Mouse (Mus musculus) thymus, adult 2 months (tissue): ENCODE data around the gene Ces2e. TPM values are rescaled to one million over a fixed set of nuclear protein-coding genes. Genes with fewer than 3 reads are reported as not detected.

Experiments used
- DNase-seq: peaks from one replicate; pipeline ENCODE4 v3.0.0; 2021
- H3K27ac ChIP-seq: fragments of 200-500 bp; 2 replicates; pipeline ENCODE4 v1.5.1; 2012; ENCODE audit warnings: low read length, control low read depth; ENCODE audit not compliant: control insufficient read depth, insufficient read depth
- H3K27me3 ChIP-seq: fragments of 200-500 bp; 2 replicates; pipeline ENCODE4 v1.6.1; 2012; ENCODE audit warnings: mild to moderate bottlenecking, low read length, moderate library complexity, mixed read lengths; ENCODE audit not compliant: control insufficient read depth, insufficient read depth
- H3K36me3 ChIP-seq: fragments of 200-500 bp; 2 replicates; pipeline ENCODE4 v1.6.1; 2012; ENCODE audit warnings: mild to moderate bottlenecking, low read length, moderate library complexity; ENCODE audit not compliant: control insufficient read depth, insufficient read depth
- H3K4me1 ChIP-seq: fragments of 200-500 bp; replicated peaks from 2 replicates; pipeline ENCODE4 v1.6.1; 2012; ENCODE audit warnings: low read length; ENCODE audit not compliant: control insufficient read depth, insufficient read depth
- H3K4me3 ChIP-seq: fragments of 200-500 bp; 2 replicates; pipeline ENCODE4 v1.5.1; 2012; ENCODE audit warnings: mild to moderate bottlenecking, low read length, control low read depth, moderate library complexity; ENCODE audit not compliant: control insufficient read depth, insufficient read depth
- CTCF ChIP-seq: fragments of 200-500 bp; IDR thresholded peaks from 2 replicates; pipeline ENCODE4 v1.5.1; 2012; ENCODE audit warnings: mild to moderate bottlenecking, control low read depth, low read length, moderate library complexity, borderline replicate concordance; ENCODE audit not compliant: control insufficient read depth, poor library complexity, insufficient read depth; ENCODE audit errors: extremely low read depth
- POLR2A ChIP-seq: fragments of 200-500 bp; IDR thresholded peaks from 2 replicates; pipeline ENCODE4 v1.6.1; 2012; ENCODE audit warnings: mild to moderate bottlenecking, low read length, control low read depth, moderate library complexity; ENCODE audit not compliant: control insufficient read depth, poor library complexity, insufficient read depth; ENCODE audit errors: extremely low read depth
- WGBS: fragments of 180-500 bp; shearing (Covaris S2); methylation state at CpG from one replicate; pipeline ENCODE4 v1.1.7; 2018; 5-methylcytosine and 5-hydroxymethylcytosine counted together
- polyA plus RNA-seq: library from polyadenylated mRNA; depleted of rRNA; stranded (reverse); fragments of >200 nt; gene quantifications from 2 replicates; pipeline ENCODE4 v1.2.3, GENCODE M21; 2012

The Ces2e gene
- polyA plus RNA-seq, 1 experiment = 2.3 TPM

DNA sequence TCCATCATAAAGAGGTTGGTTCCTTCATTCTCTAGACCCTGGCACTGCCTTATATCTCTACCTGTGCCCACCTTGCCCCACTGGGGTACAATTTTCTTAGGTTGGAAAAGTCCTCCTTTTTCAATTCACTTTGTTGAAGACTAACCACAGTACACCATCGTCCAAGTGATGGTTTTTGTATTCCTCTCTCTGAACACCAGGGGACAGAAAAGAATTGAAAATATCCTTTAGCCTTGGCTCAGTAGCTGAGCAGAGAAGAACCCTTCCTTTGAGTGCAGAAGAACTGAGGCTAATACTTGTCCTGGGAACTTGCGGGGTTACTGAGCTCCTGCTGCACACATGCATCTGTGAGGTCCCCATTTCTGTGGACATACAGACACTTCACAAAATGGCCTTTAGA lies 18.6 kb downstream of the Ces2e start:
- TF ChIP-seq CTCF (no peak), POLR2A (no peak)
- WGBS = 86% methylated on average over 2 of the region's 2 CpGs
- Histone ChIP-seq H3K4me3 (no peak overlapping the region), H3K4me1 (no peaks in the 10 kb centered on the region), H3K27ac (no peak overlapping the region), H3K36me3 (no peaks in the 10 kb centered on the region), H3K27me3 (no peaks in the 10 kb centered on the region)
- no peak for DNase-seq

DNA sequence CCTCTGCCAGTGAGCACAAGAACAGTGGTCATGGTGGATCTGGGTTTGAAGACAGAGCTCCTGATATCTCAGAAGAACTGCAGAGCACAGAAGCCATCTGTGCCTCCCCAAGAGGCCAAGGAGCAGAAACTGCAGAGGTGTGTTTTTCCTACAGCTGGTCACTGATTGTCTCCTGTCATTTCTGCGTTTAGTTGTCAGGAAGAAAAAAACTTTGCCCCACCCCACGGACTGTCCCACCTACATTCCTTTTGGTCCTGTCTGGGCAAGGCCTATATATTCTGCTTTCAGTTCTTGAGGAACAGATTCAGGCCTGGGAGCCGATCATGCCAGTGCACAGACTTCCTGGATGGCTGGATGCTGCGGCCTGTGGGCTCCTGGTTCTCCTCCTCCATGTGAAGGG lies 21.0 kb downstream of the Ces2e start, which contains the start of gene Ces2f:
Gene Ces2f, plus strand, starts transcription at position 301 of the 400 bp plus-strand sequence.
- H3K4me1 ChIP-seq = no peaks in the 10 kb centered on the region
- no peak for DNase-seq
- TF ChIP-seq POLR2A = no peak
- no peak for TF ChIP-seq CTCF
- no peak within 1 kb of the TSS for H3K4me3 ChIP-seq
- WGBS = 83% methylated on average over 4 of the region's 4 CpGs
- no peaks in the 10 kb centered on the region for H3K27me3 ChIP-seq
- H3K36me3 ChIP-seq = no peaks in the 10 kb centered on the region
- no peak within 1 kb of the TSS for H3K27ac ChIP-seq

DNA sequence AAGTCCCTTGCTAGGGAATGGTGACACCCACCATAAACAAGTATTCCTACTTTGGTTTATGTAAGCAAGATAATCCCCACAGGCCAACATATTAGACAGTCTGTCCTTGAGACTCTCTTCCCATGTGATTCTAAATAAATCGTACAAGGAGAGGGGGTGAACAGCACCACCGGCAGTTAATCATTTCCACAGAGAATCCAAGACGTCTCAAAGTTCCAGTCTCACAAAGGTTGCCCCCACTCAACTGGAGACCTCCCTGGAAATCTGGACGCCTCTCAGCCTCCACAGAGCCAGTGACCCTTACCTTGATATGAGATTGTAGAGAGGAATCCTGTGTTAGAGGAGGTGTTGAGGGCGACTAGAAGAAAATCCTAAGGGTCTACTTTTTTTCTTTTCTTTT lies 23.0 kb downstream of the Ces2e start:
- no peak overlapping the region for H3K27ac ChIP-seq
- no peak for DNase-seq
- no peak overlapping the region for H3K4me3 ChIP-seq
- no peak for TF ChIP-seq POLR2A
- no peak for TF ChIP-seq CTCF
- no peaks in the 10 kb centered on the region for H3K4me1 ChIP-seq
- no peaks in the 10 kb centered on the region for H3K27me3 ChIP-seq
- H3K36me3 ChIP-seq = no peaks in the 10 kb centered on the region
- WGBS = 93% methylated on average over 5 of the region's 5 CpGs

DNA sequence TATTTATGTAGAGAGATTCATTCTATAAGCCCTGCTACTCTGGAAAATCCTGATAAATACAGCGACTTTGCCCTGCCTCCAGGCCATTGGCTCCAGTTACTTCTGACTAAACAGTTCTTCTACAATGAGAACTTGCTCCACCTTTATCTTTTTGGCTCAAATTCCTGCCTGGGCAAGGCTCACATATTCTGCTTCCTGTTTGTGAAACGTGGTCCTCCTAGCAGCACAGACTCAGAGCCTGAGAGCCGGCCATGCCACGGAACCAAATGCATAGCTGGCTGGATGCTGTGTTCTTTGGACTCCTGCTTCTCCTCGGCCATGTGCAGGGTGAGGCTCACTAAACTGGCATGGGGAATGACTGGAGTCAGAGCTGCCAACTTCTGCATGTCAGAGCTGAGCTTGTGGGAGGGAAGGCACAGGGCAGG lies 35.5 kb downstream of the Ces2e start, which contains the start of gene Ces2g:
Gene Ces2g, plus strand, starts transcription at position 182 of the 425 bp plus-strand sequence.
- H3K36me3 ChIP-seq = no peaks in the 10 kb centered on the region
- WGBS = 30% methylated on average over 5 of the region's 5 CpGs
- H3K4me3 ChIP-seq = no peak within 1 kb of the TSS

DNA sequence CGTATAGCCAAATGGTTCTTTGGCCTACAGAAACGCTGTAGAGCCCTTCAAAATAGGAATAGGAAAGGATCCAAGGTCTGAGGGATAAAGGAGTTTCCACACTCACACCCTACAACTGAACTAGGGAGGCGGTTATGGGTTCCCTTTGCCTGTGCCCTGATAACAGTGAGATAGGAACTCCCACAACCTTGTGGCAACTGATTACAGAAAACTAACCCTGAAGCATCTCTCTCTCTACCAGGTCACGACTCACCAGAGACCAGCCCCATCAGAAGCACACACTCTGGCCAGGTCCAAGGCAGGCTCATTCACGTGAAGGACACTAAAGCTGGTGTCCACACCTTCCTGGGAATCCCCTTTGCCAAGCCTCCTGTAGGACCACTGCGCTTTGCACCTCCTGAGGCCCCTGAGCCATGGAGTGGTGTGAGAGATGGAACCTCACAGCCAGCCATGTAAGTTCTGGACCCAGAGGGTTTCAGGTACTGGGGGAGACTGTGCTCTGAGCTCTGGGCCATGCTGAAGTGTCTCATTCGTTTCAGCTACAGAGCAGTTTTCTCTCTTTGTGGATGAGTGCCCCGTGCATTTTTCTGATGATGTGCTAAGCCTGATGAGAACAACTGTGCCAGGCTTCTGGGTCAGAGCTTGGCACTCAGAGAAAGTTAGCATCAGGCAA lies 36.3 kb downstream of the Ces2e start:
- H3K36me3 ChIP-seq = no peaks in the 10 kb centered on the region
- WGBS = 83% methylated on average over 8 of the region's 8 CpGs
- no peak overlapping the region for H3K27ac ChIP-seq
- no peak for DNase-seq
- no peak for TF ChIP-seq POLR2A
- TF ChIP-seq CTCF = no peak
- no peaks in the 10 kb centered on the region for H3K4me1 ChIP-seq
- no peak overlapping the region for H3K4me3 ChIP-seq
- H3K27me3 ChIP-seq = no peaks in the 10 kb centered on the region

More for the DNA sequence above, 35.5 kb downstream of the Ces2e start, which contains the start of gene Ces2g:
- no peak for DNase-seq
- Histone ChIP-seq H3K4me1 (no peaks in the 10 kb centered on the region), H3K27ac (no peak within 1 kb of the TSS), H3K27me3 (no peaks in the 10 kb centered on the region)
- TF ChIP-seq POLR2A = no peak
- no peak for TF ChIP-seq CTCF

- TF ChIP-seq CTCF = no peak
- no peak for DNase-seq
- WGBS = 95% methylated on average over 4 of the region's 4 CpGs
- Histone ChIP-seq H3K4me3 (no peak overlapping the region), H3K36me3 (no peaks in the 10 kb centered on the region), H3K4me1 (no peaks in the 10 kb centered on the region), H3K27me3 (no peaks in the 10 kb centered on the region), H3K27ac (no peak overlapping the region)
Measured at GRCm38 (mm10) chr8:104963375-104963894, 37.4 kb downstream of the Ces2e start.
